Mouse (Mus musculus) leukemia stem cell, adult 10-12 weeks (primary cell): ENCODE data around the gene Vipas39. TPM values are rescaled to one million over a fixed set of nuclear protein-coding genes. Genes with fewer than 3 reads are reported as not detected.

Source experiments
- polyA plus RNA-seq: library from polyadenylated mRNA; stranded (reverse); fragments of >175 nt; gene quantifications from 2 replicates; pipeline ENCODE4 v1.2.3, GENCODE M21; 2012; ENCODE audit warnings: low replicate concordance

Vipas39 gene
- polyA plus RNA-seq, result 0.61 and 0.76 TPM in 2 replicates

DNA sequence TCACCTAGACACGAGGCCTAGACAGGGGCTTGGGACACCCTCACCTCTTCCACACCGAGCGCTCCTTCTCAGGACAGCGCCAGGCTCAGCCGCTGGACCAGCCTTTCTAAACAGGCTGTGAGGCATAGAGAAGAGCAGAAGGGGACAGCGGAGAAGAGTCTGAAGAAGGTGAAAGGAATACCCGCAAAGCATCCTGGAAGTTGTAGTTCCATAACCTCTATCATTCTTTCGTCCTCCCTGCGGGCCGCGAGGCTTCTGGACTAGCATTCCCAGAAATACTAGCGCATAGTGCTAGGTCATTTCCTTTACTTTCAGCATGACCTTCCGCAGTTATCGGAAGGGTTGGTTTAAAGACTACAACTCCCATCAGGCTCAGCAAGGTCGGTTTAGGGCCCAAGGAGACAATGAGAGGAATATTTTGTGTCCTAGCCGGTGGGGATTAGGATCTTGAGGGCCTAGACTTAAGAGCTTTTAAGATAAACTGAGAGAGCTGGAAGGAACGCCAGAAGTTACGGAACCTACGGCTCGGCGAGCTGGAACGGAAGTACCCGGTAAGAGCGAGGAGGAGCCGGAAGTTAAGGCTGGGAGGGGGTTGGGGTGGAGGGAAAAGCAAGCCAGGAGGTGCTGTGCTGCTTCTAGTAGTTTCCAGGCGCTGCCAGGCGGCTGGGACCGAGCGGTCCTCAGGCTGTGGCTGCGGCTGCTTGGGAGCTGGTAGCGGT, at the start of gene Vipas39, which contains the start of gene Ahsa1:
TSS of gene Vipas39 (minus strand) at position 149 of the 719 bp plus-strand sequence.
TSS of gene Ahsa1 (plus strand) at position 372 of the 719 bp plus-strand sequence.

DNA sequence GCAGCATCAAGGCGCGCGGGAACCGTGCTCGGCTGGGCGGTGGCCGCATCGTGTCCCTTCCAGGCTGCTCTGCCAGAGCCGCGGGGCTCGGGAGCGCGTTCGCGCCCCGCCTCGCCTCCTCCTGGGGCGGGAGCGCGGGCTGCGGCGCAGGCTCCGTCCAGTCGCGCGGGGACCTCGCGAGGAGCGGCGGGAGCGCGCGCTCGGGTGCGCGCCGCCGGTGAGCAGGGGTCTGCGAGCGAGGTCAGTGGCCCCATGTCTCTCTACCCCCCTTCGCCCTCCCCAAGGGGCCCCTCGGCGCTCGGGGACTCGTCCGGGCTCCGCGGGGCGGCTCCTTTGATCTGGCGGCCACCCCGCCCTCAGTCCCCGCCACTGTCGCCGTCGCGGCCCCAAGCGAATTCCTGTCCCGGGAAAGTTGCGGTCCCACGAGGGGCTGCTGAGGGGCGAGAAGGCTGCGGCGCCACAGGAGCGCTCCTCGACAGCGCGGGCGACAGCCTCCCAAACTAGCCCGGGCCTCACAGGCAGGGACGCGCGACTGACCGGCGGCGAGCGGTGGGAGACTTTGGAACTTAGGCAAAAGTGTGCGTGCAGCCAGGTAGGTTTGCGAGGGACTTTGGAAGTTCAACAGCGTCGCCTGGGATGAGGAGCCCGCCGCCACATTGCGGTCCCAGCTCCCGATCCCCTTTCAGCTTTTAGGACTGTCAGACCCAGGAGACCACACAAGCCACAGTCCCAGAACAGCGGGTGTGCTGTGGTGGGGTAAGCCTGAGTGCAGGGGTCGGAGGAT, 33.8 kb upstream of the Vipas39 start, which contains the start of gene Ism2:
TSS of gene Ism2 (minus strand) at position 49 of the 784 bp plus-strand sequence.

DNA sequence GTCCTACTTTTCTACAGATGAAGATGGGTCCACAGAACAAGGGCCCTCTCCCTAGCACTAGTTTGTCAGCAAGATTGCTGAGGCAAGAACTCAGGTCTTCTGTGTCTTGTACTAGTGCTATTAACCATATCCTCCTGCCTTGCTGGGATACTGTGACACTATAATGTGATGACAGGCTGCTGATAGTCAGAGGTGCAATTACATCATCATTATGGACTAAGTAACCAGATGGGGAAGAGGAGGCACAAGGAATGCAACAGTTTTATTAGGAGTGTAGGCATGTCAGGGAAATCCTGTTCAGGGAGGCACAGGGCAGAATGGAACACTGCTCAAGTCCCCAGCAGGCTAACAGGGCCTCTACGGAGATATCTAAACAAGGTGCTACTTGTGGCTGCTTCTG, 27.4 kb downstream of the Vipas39 start, which contains the start of gene Noxred1:
TSS of gene Noxred1 (minus strand) at position 101 of the 400 bp plus-strand sequence.

DNA sequence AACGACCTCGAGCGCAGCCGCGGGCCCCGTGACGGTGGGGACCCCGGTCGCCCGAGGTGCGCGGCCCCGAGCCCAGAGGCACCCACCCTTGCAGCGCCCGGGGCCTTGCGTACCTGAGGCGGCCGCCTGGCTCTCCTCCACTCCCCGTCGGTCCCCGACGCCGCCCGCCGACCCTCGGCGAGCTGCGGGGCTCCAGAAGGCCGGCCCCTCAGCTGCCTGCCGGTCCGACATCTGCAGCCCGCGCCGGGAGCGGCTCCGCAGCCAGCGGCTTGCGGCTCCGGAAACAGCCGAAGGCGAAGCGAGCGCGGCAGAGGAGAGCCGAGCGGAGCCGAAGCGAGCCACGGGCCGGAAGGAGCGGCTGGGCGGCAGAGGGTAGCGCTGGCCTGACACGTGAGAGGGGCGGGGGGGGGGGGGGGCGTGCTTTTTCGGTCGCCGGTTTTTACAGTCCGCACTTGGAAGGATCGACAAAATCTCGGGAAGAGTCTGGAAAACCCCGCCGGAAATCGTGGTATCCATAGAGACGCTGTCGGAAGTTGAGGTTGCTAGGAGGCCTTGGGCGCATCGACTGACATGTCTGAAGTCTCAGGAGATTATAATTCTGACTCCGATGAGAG, 66.0 kb downstream of the Vipas39 start, which contains the start of gene Tmed8:
TSS of gene Tmed8 (minus strand) at position 482 of the 614 bp plus-strand sequence.

DNA sequence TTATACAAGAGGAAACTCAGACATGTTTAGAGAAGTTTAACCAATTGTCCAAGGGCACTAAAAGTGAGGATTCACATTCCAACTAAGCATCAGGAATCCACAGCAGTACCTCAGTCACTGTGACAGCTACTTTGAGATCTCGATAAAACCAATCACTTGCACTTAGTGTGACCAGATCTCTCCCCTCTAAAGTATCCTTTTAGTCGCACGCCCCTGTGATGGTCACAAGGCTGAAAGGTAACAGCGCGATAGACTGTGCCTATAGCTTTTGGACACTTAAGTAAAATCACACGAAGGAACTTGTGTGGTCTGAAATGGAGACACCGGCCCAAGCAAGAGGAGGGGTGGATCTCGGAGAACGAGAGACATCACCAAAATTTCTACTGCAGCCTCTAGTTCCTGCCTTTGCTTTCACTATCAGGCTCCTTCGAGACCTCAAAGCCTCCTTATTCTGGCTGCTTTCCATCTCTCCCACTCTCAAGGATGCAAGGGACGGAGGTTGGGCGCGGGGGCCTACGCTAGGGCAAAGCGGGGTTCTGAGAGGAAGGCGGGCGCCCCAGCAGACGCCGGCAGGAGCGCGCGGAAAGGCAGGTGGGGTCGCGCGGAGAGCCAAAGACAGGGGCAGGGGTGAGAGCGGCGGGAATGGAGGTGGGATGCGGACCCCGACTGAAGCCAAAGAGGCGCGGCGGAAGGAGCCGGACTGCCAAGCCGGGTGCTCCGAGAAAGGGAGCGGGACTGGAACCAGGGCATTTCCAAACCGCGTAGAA, 66.7 kb downstream of the Vipas39 start, which contains the start of gene Samd15:
TSS of gene Samd15 (plus strand) at position 518 of the 767 bp plus-strand sequence.

Other genes starting within 250 kb of the Vipas39 start
- 0.10 TPM in 1 of 2 replicates, not detected in the other for gene Tmem63c, start 244.9 kb downstream of the Vipas39 start, polyA plus RNA-seq
- gene Ngb, start 163.7 kb downstream of the Vipas39 start, polyA plus RNA-seq, result 0.15 TPM in 1 of 2 replicates, not detected in the other
- 3.1 and 5.9 TPM in 2 replicates for gene Gstz1, start 119.1 kb downstream of the Vipas39 start, polyA plus RNA-seq
- gene Pomt2, start 118.3 kb downstream of the Vipas39 start, polyA plus RNA-seq, result 3.3 and 6.6 TPM in 2 replicates
- not detected in 2 replicates for gene Samd15, start 66.5 kb downstream of the Vipas39 start, polyA plus RNA-seq
- 1.0 and 1.5 TPM in 2 replicates for gene Tmed8, start 65.8 kb downstream of the Vipas39 start, polyA plus RNA-seq
- not detected in 2 replicates for gene Noxred1, start 27.5 kb downstream of the Vipas39 start, polyA plus RNA-seq
- 65.5 and 69.7 TPM in 2 replicates for gene Ahsa1, start 223 bp upstream of the Vipas39 start, polyA plus RNA-seq
- gene Ism2, start 33.4 kb upstream of the Vipas39 start, polyA plus RNA-seq, result not detected in 2 replicates
- 13.0 and 15.6 TPM in 2 replicates for gene Sptlc2, start 122.1 kb upstream of the Vipas39 start, polyA plus RNA-seq
- gene Slirp, start 177.6 kb upstream of the Vipas39 start, polyA plus RNA-seq, result 0.73 TPM in 1 of 2 replicates, not detected in the other
- 43.7 and 55.6 TPM in 2 replicates for gene Alkbh1, start 177.8 kb upstream of the Vipas39 start, polyA plus RNA-seq
- gene Snw1, start 206.0 kb upstream of the Vipas39 start, polyA plus RNA-seq, result 2.6 and 14.1 TPM in 2 replicates
- not detected in 2 replicates for gene Gm5788, start 228.5 kb upstream of the Vipas39 start, polyA plus RNA-seq
- not detected in 2 replicates for gene Gm8300, start 248.1 kb upstream of the Vipas39 start, polyA plus RNA-seq